Mouse (Mus musculus) heart, adult 2 months (tissue): ENCODE data around the gene Smu1.

Experiments used
- CTCF ChIP-seq: fragments of 200-600 bp; IDR thresholded peaks from 2 replicates; pipeline ENCODE4 v1.8.1; 2022; ENCODE audit warnings: antibody characterized with exemption, mild to moderate bottlenecking, moderate library complexity
- POLR2A ChIP-seq: fragments of 200-500 bp; IDR thresholded peaks from 2 replicates; pipeline ENCODE4 v1.6.1; 2011; ENCODE audit warnings: mild to moderate bottlenecking, low read depth, low read length, control low read depth; ENCODE audit not compliant: insufficient read depth

DNA sequence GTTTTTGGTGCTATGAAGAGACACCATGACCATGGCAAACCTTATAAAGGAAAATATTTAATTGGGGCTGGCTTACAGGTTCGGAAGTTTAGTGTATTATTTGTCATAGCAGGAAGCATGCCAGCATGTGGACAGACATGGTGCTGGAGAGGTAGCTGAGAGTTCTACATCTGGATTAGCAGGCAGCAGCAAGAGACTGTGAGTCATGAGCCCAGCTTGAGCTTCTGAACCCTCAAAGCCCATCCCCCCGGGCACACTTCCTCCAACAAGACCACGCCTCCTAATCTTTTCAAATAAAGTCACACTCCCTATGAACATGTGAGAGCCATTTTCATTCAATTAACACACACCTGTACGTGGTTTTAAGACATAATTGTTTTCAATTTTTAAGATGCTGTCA is 18.7 kb upstream of the Smu1 start:
- TF ChIP-seq CTCF = no peak
- TF ChIP-seq POLR2A = no peak
